In genomic region chr2:91196577-91197001, GRCm38 (mm10) we compare ENCODE assay signal across 9 mouse cellular contexts. TPM values are rescaled to one million over a fixed set of nuclear protein-coding genes. Genes with fewer than 3 reads are reported as not detected.
DNase-seq lines count a peak whose midpoint lies in the region; ATAC-seq and TF ChIP-seq lines count a peak whose summit lies in the region.
"Had no signal": no experiment of that assay in that cellular context is flagged by ENCODE, and none has a peak within 500 bp of the region (broad histone marks: within the 10 kb centered on the region; RNA-seq: fewer than 3 reads in every experiment).

No protein-coding gene starts in this region.

- no peak overlapping the region for H3K9ac ChIP-seq in heart, adult 2 months (ENCODE audit: low read depth, low read length)
- H3K9ac ChIP-seq in heart, embryonic 11.5 days (ENCODE audit: low read depth, low read length), result no peak overlapping the region
- no peak overlapping the region for H3K9ac ChIP-seq in lung, postnatal 0 days (replicated peaks; ENCODE audit: low read depth)
- H3K9ac ChIP-seq: forebrain, embryonic 12.5 days had no signal

- H3K4me2 ChIP-seq in heart, embryonic 11.5 days, result no peak overlapping the region
- H3K4me2 ChIP-seq in lung, postnatal 0 days (replicated peaks; ENCODE audit: low read depth, low read length), result no peak overlapping the region
- H3K4me2 ChIP-seq: forebrain, embryonic 12.5 days had no signal

- 48% methylated on average over 3 of the region's 3 CpGs for WGBS in heart, adult 2 months
- 43% methylated on average over 3 of the region's 3 CpGs for WGBS in heart, embryonic 11.5 days (ENCODE audit: insufficient replicate concordance)
- 22% methylated on average over 3 of the region's 3 CpGs for WGBS in lung, postnatal 0 days

- no peak overlapping the region for H3K4me3 ChIP-seq in heart, adult 2 months
- H3K4me3 ChIP-seq in heart, embryonic 11.5 days (ENCODE audit: low read depth, low read length), result no peak overlapping the region
- H3K4me3 ChIP-seq in lung, postnatal 0 days (ENCODE audit: low read depth, low read length), result no peak overlapping the region
- H3K4me3 ChIP-seq: forebrain, embryonic 12.5 days had no signal

- intact Hi-C loops in heart, adult 2 months (cut with DNase I), result no loop called here
- intact Hi-C loops in heart, postnatal 25 days (cut with DNase I), result loop anchor here (5.0 kb wide), 1 partner anchor 124 kb away; the partner anchor contains the start of gene Slc39a13

- DNase-seq in heart, adult 2 months, result peak; percentile 57 to 71
- peak; percentile 74 for DNase-seq in brain, adult 2 months (ENCODE audit: low read depth, low spot score)
- peak; percentile 27 for DNase-seq in heart, postnatal 25 days (ENCODE audit: low spot score)
- peak; percentile 70 for DNase-seq in lung, postnatal 0 days (ENCODE audit: low spot score)
- no peak for DNase-seq in cerebellum, adult 18-20 months
- DNase-seq in cerebellum, adult 11 months, result no peak
- DNase-seq in thymus, adult 18-20 months, result no peak

- peaks cover 9% of the 10 kb centered on the region for H3K4me1 ChIP-seq in heart, adult 2 months (ENCODE audit: control insufficient read depth, insufficient read depth, low read length)
- peaks cover 10% of the 10 kb centered on the region; the same call in 1 of the 2 replicates for H3K4me1 ChIP-seq in heart, embryonic 11.5 days (ENCODE audit: control insufficient read depth, insufficient read depth, low read length)
- H3K4me1 ChIP-seq in lung, postnatal 0 days (ENCODE audit: insufficient read depth, low read depth, low read length), result peaks cover 1% of the 10 kb centered on the region; the same call in 1 of the 2 replicates

- H3K36me3 ChIP-seq in heart, adult 2 months (ENCODE audit: control insufficient read depth, insufficient read depth, low read length), result no peaks in the 10 kb centered on the region
- no peaks in the 10 kb centered on the region for H3K36me3 ChIP-seq in heart, embryonic 11.5 days (ENCODE audit: control insufficient read depth, insufficient read depth, low read length)
- no peaks in the 10 kb centered on the region for H3K36me3 ChIP-seq in lung, postnatal 0 days (ENCODE audit: insufficient read depth, low read length)
- H3K36me3 ChIP-seq: forebrain, embryonic 12.5 days had no signal

- no peak for TF ChIP-seq CTCF in heart, adult 2 months (IDR thresholded peaks at IDR 0.05)
- no peak for TF ChIP-seq CTCF in lung, postnatal 0 days (IDR thresholded peaks at IDR 0.05)

- no peaks in the 10 kb centered on the region for H3K79me2 ChIP-seq in heart, adult 2 months (replicated peaks; ENCODE audit: control insufficient read depth, insufficient read depth, low read length)

- no peak; the same call in 1 of the 2 replicates for TF ChIP-seq POLR2A in heart, adult 2 months (IDR thresholded peaks at IDR 0.05; ENCODE audit: insufficient read depth, low read depth, low read length)

- TF ChIP-seq EP300 in heart, adult 2 months (IDR thresholded peaks at IDR 0.05; ENCODE audit: insufficient read depth, low read depth, low read length), result 0 out of 2 replicates have a peak, but pooled peaks have one; percentile 21
- no peak for TF ChIP-seq EP300 in lung, postnatal 0 days (IDR thresholded peaks at IDR 0.05)

- no peaks in the 10 kb centered on the region for H3K27me3 ChIP-seq in heart, adult 2 months (ENCODE audit: control insufficient read depth, insufficient read depth, low read length)
- H3K27me3 ChIP-seq in heart, embryonic 11.5 days (ENCODE audit: control insufficient read depth, insufficient read depth, low read length), result 0 out of 2 replicates have a peak, but pooled peaks cover 3% of the 10 kb centered on the region
- H3K27me3 ChIP-seq in lung, postnatal 0 days (replicated peaks; ENCODE audit: insufficient read depth, low read length), result no peaks in the 10 kb centered on the region

- no peaks in the 10 kb centered on the region for H3K9me3 ChIP-seq in heart, embryonic 11.5 days (replicated peaks; ENCODE audit: control insufficient read depth, low read length)
- no peaks in the 10 kb centered on the region for H3K9me3 ChIP-seq in lung, postnatal 0 days (ENCODE audit: low read length)
- H3K9me3 ChIP-seq: forebrain, embryonic 12.5 days had no signal

- peak overlapping the region; percentile 96 for H3K27ac ChIP-seq in heart, adult 2 months
- no peak overlapping the region for H3K27ac ChIP-seq in heart, embryonic 11.5 days (ENCODE audit: low read depth, low read length)
- peak overlapping the region; percentile 66 for H3K27ac ChIP-seq in lung, postnatal 0 days (ENCODE audit: low read length)
- H3K27ac ChIP-seq: forebrain, embryonic 12.5 days had no signal

- ATAC-seq in heart, embryonic 11.5 days (replicated peaks; ENCODE audit: insufficient number of reproducible peaks, low FRiP score, low TSS enrichment), result no peak
- peak; percentile 23 for ATAC-seq in lung, postnatal 0 days

RNA-seq across cellular contexts. Expression of gene Nr1h3, which starts 6.0 kb away (rescaled TPM):
- total RNA-seq in heart, adult 2 months (2021), result 10 to 100 TPM; 20.3 to 27.6 TPM
- 30.6 and 32.9 TPM in 2 replicates for polyA plus RNA-seq in heart, adult 2 months (2012; rRNA removed)
- polyA plus RNA-seq in heart, embryonic 11.5 days (2014; fragmentation: Nextera tagmentation; extraction: Ambion mirVana), result 2.5 and 2.8 TPM in 2 replicates
- total RNA-seq in heart, postnatal 25 days (2021), result 10 to 100 TPM; 13.8 to 15.9 TPM
- polyA plus RNA-seq in lung, postnatal 0 days (2015; fragmentation: Nextera tagmentation; extraction: Ambion mirVana), result 31.0 and 34.4 TPM in 2 replicates

RNA-seq across cellular contexts. Expression of gene Acp2, which starts 6.1 kb away (rescaled TPM):
- total RNA-seq in heart, adult 2 months (2021), result 10 to 100 TPM; 17.3 to 19.9 TPM
- polyA plus RNA-seq in heart, adult 2 months (2012; rRNA removed), result 15.0 and 20.4 TPM in 2 replicates
- polyA plus RNA-seq in heart, embryonic 11.5 days (2014; fragmentation: Nextera tagmentation; extraction: Ambion mirVana), result 19.0 and 20.3 TPM in 2 replicates
- 10 to 100 TPM; 17.6 to 22.8 TPM for total RNA-seq in heart, postnatal 25 days (2021)
- polyA plus RNA-seq in lung, postnatal 0 days (2015; fragmentation: Nextera tagmentation; extraction: Ambion mirVana), result 21.7 and 22.1 TPM in 2 replicates

RNA-seq across cellular contexts. Expression of gene Madd, which starts 13.0 kb away (rescaled TPM):
- 1 to 10 TPM; 4.7 to 8.5 TPM for total RNA-seq in heart, adult 2 months (2021)
- 6.1 and 8.6 TPM in 2 replicates for polyA plus RNA-seq in heart, adult 2 months (2012; rRNA removed)
- 5.0 and 6.8 TPM in 2 replicates for polyA plus RNA-seq in heart, embryonic 11.5 days (2014; fragmentation: Nextera tagmentation; extraction: Ambion mirVana)
- 1 to 10 TPM; 5.4 to 6.2 TPM for total RNA-seq in heart, postnatal 25 days (2021)
- polyA plus RNA-seq in lung, postnatal 0 days (2015; fragmentation: Nextera tagmentation; extraction: Ambion mirVana), result 7.6 and 10.5 TPM in 2 replicates

RNA-seq across cellular contexts. Expression of gene Ddb2, which starts 40.2 kb away (rescaled TPM):
- total RNA-seq in heart, adult 2 months (2021), result 1 to 10 TPM; 2.7 to 3.2 TPM
- polyA plus RNA-seq in heart, adult 2 months (2012; rRNA removed), result 8.5 and 12.6 TPM in 2 replicates
- polyA plus RNA-seq in heart, embryonic 11.5 days (2014; fragmentation: Nextera tagmentation; extraction: Ambion mirVana), result 7.3 and 8.3 TPM in 2 replicates
- total RNA-seq in heart, postnatal 25 days (2021), result 1 to 10 TPM; 2.9 to 3.1 TPM
- polyA plus RNA-seq in lung, postnatal 0 days (2015; fragmentation: Nextera tagmentation; extraction: Ambion mirVana), result 13.6 and 14.1 TPM in 2 replicates

RNA-seq across cellular contexts. Expression of gene Pacsin3, which starts 59.2 kb away (rescaled TPM):
- total RNA-seq in heart, adult 2 months (2021), result 100 to 1,000 TPM; 141 to 157 TPM
- polyA plus RNA-seq in heart, adult 2 months (2012; rRNA removed), result 139 and 165 TPM in 2 replicates
- polyA plus RNA-seq in heart, embryonic 11.5 days (2014; fragmentation: Nextera tagmentation; extraction: Ambion mirVana), result 18.6 and 19.5 TPM in 2 replicates
- 100 to 1,000 TPM; 133 to 138 TPM for total RNA-seq in heart, postnatal 25 days (2021)
- polyA plus RNA-seq in lung, postnatal 0 days (2015; fragmentation: Nextera tagmentation; extraction: Ambion mirVana), result 31.5 and 34.6 TPM in 2 replicates

Comparison
In these comparisons a context has a peak if more than half of its experiments do, and no peak if none do; other contexts are left out.
1. DNase-seq: peak in heart, adult 2 months (2 of 2), brain, adult 2 months (single experiment), heart, postnatal 25 days (single experiment) and lung, postnatal 0 days (single experiment); none in cerebellum, adult 18-20 months (0 of 2), cerebellum, adult 11 months (single experiment) and thymus, adult 18-20 months (0 of 2).